Comparison of ENCODE assay signal across 8 mouse cellular contexts in genomic region chr9:14614205-14614930, GRCm38 (mm10). TPM values are rescaled to one million over a fixed set of nuclear protein-coding genes. Genes with fewer than 3 reads are reported as not detected.
A peak's percentile ranks its signal among the peaks of the same experiment; 100 is the strongest.
DNase-seq lines count a peak whose midpoint lies in the region; ATAC-seq and TF ChIP-seq lines count a peak whose summit lies in the region.

No protein-coding gene starts in this region.

- H3K4me1 ChIP-seq in forebrain, embryonic 16.5 days (replicated peaks; ENCODE audit: control insufficient read depth, insufficient read depth, low read length), result peaks cover 34% of the 10 kb centered on the region
- H3K4me1 ChIP-seq in hindbrain, embryonic 16.5 days (ENCODE audit: control insufficient read depth, insufficient read depth, low read depth, low read length), result peaks cover 30% of the 10 kb centered on the region
- no peaks in the 10 kb centered on the region for H3K4me1 ChIP-seq in liver, embryonic 16.5 days (ENCODE audit: control insufficient read depth, low read depth, low read length)

- no peaks in the 10 kb centered on the region for H3K36me3 ChIP-seq in forebrain, embryonic 16.5 days (ENCODE audit: control insufficient read depth, insufficient read depth)
- no peaks in the 10 kb centered on the region for H3K36me3 ChIP-seq in hindbrain, embryonic 16.5 days (ENCODE audit: control insufficient read depth, insufficient read depth, low read length)
- no peaks in the 10 kb centered on the region for H3K36me3 ChIP-seq in liver, embryonic 16.5 days (ENCODE audit: control insufficient read depth, insufficient read depth)

- peak; percentile 75 for ATAC-seq in forebrain, embryonic 16.5 days
- peak; percentile 73 for ATAC-seq in hindbrain, embryonic 16.5 days
- ATAC-seq in liver, embryonic 16.5 days (ENCODE audit: low read depth), result peak; percentile 48
- ATAC-seq in activated CD4-positive, CD25-positive, alpha-beta regulatory T cell, adult 4 months, result no peak

- H3K9me3 ChIP-seq in forebrain, embryonic 16.5 days (ENCODE audit: control insufficient read depth, low read length), result no peaks in the 10 kb centered on the region
- no peaks in the 10 kb centered on the region for H3K9me3 ChIP-seq in hindbrain, embryonic 16.5 days (ENCODE audit: control insufficient read depth, low read length)
- no peaks in the 10 kb centered on the region for H3K9me3 ChIP-seq in liver, embryonic 16.5 days (replicated peaks; ENCODE audit: control insufficient read depth, low read length)

- no peak for TF ChIP-seq CTCF in layer of hippocampus, adult 2 months (conservative IDR thresholded peaks at IDR 0.05)

- H3K4me3 ChIP-seq in layer of hippocampus, adult 2 months, result peak overlapping the region; percentile 76
- peak overlapping the region; percentile 83 for H3K4me3 ChIP-seq in forebrain, embryonic 16.5 days (replicated peaks; ENCODE audit: low read length)
- peak overlapping the region; percentile 80 for H3K4me3 ChIP-seq in hindbrain, embryonic 16.5 days (ENCODE audit: low read length)
- peak overlapping the region; percentile 61 for H3K4me3 ChIP-seq in liver, embryonic 16.5 days (ENCODE audit: low read depth, low read length)

- peak overlapping the region; percentile 86 for H3K27ac ChIP-seq in layer of hippocampus, adult 2 months
- peak overlapping the region; percentile 79 for H3K27ac ChIP-seq in forebrain, embryonic 16.5 days (ENCODE audit: low read length)
- peak overlapping the region; percentile 72 for H3K27ac ChIP-seq in hindbrain, embryonic 16.5 days (ENCODE audit: low read depth, low read length)
- peak overlapping the region; percentile 56 for H3K27ac ChIP-seq in liver, embryonic 16.5 days (ENCODE audit: low read length)

- DNase-seq in layer of hippocampus, adult 2 months (ENCODE audit: low spot score in 2 of 2), result no peak
- DNase-seq in layer of hippocampus, adult 9-10 months (ENCODE audit: low spot score), result no peak
- peak; percentile 48 to 65 for DNase-seq in adrenal gland, postnatal 36 days
- DNase-seq in ovary, postnatal 36 days (ENCODE audit: low spot score), result peak; percentile 71

- H3K27me3 ChIP-seq in forebrain, embryonic 16.5 days (replicated peaks; ENCODE audit: control insufficient read depth, insufficient read depth, low read length), result no peaks in the 10 kb centered on the region
- no peaks in the 10 kb centered on the region for H3K27me3 ChIP-seq in hindbrain, embryonic 16.5 days (replicated peaks; ENCODE audit: control insufficient read depth, insufficient read depth, low read length)
- peaks cover 19% of the 10 kb centered on the region for H3K27me3 ChIP-seq in liver, embryonic 16.5 days (ENCODE audit: control insufficient read depth, insufficient read depth, low read depth, low read length)

- H3K4me2 ChIP-seq in forebrain, embryonic 16.5 days (ENCODE audit: low read length), result peak overlapping the region; percentile 81
- peak overlapping the region; percentile 91 for H3K4me2 ChIP-seq in hindbrain, embryonic 16.5 days (ENCODE audit: low read length)
- peak overlapping the region; percentile 38 for H3K4me2 ChIP-seq in liver, embryonic 16.5 days (ENCODE audit: low read depth, low read length)

- under 1% methylated on average over 50 of the region's 50 CpGs for WGBS in forebrain, embryonic 16.5 days
- WGBS in hindbrain, embryonic 16.5 days, result 0% methylated on average over 49 of the region's 50 CpGs
- WGBS in liver, embryonic 16.5 days (ENCODE audit: insufficient replicate concordance), result 1% methylated on average over 50 of the region's 50 CpGs

- H3K9ac ChIP-seq in forebrain, embryonic 16.5 days (replicated peaks; ENCODE audit: low read depth, low read length), result peak overlapping the region; percentile 96
- H3K9ac ChIP-seq in hindbrain, embryonic 16.5 days (ENCODE audit: low read depth, low read length), result peak overlapping the region; percentile 85
- H3K9ac ChIP-seq in liver, embryonic 16.5 days (ENCODE audit: low read depth, low read length), result peak overlapping the region; percentile 59

RNA-seq across cellular contexts. Expression of gene Amotl1, which starts 30.5 kb away (rescaled TPM):
- total RNA-seq in layer of hippocampus, adult 2 months (2021), result 10 to 100 TPM; 11.8 to 15.8 TPM
- 10 to 100 TPM; 33.0 to 51.6 TPM for total RNA-seq in adrenal gland, postnatal 36 days (2021)
- 9.9 and 10.4 TPM in 2 replicates for polyA plus RNA-seq in forebrain, embryonic 16.5 days (2015; fragmentation: Nextera tagmentation; extraction: Ambion mirVana)
- 6.6 and 8.3 TPM in 2 replicates for polyA plus RNA-seq in hindbrain, embryonic 16.5 days (2015; fragmentation: Nextera tagmentation; extraction: Ambion mirVana)
- 1.7 and 2.4 TPM in 2 replicates for polyA plus RNA-seq in liver, embryonic 16.5 days (2015; fragmentation: Nextera tagmentation; extraction: Ambion mirVana)
- polyA plus RNA-seq in activated CD4-positive, CD25-positive, alpha-beta regulatory T cell, adult 4 months (2017; shearing (Covaris generic)), result under 1 TPM; 0.32 to 0.57 TPM

Comparison
In these comparisons a context has a peak if more than half of its experiments do, and no peak if none do; other contexts are left out.
1. DNase-seq: peak in adrenal gland, postnatal 36 days (2 of 2) and ovary, postnatal 36 days (single experiment); none in layer of hippocampus, adult 2 months (0 of 2) and layer of hippocampus, adult 9-10 months (single experiment).
2. H3K4me2 ChIP-seq: peak in every context shown above with its lines; median percentile 91 in hindbrain, embryonic 16.5 days; 81 in forebrain, embryonic 16.5 days; 38 in liver, embryonic 16.5 days.
3. Peak in every context shown above with its lines, with median percentiles within 50 percentile points of each other: H3K27ac ChIP-seq, H3K4me3 ChIP-seq and H3K9ac ChIP-seq.